13 mouse cellular contexts compared by ENCODE assay signal in the genomic region with DNA sequence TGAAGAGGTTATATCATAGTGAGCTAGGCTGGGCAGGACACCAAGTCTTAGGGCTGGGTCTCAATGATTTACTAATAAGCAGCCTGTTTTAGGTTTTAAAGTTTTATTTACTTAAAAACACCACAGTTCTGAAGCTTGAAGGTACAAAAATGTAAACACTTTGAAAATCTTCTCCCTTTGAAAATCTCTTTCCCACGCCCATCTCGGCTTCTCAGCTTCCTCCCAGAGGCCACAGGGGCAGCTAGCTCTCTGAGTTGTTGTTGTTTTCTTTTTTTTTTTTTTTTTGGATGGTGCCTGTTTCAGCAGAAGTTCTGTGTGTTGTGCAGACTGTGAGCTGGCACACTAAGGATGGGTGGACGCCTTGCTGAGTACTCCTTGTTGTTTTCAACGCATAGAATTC. TPM values are rescaled to one million over a fixed set of nuclear protein-coding genes. Genes with fewer than 3 reads are reported as not detected.
A peak's percentile ranks its signal among the peaks of the same experiment; 100 is the strongest.
DNase-seq lines count a peak whose midpoint lies in the region; ATAC-seq lines count a peak whose summit lies in the region.
"Had no signal": no experiment of that assay in that cellular context is flagged by ENCODE, and none has a peak within 500 bp of the region (broad histone marks: within the 10 kb centered on the region; RNA-seq: fewer than 3 reads in every experiment).

No protein-coding gene starts in this region.

- H3K4me1 ChIP-seq in forebrain, embryonic 13.5 days: peaks cover 15% of the 10 kb centered on the region
- H3K4me1 ChIP-seq in forebrain, embryonic 15.5 days: peaks cover 7% of the 10 kb centered on the region
- peaks cover 11% of the 10 kb centered on the region for H3K4me1 ChIP-seq in kidney, embryonic 15.5 days

- H3K4me3 ChIP-seq in forebrain, embryonic 13.5 days: no peak overlapping the region
- H3K4me3 ChIP-seq in forebrain, embryonic 15.5 days: no peak overlapping the region
- H3K4me3 ChIP-seq in kidney, embryonic 15.5 days (replicated peaks): peak overlapping the region; percentile 60; the same call in 1 of the 2 replicates

- no peak overlapping the region for H3K27ac ChIP-seq in forebrain, embryonic 13.5 days
- no peak overlapping the region for H3K27ac ChIP-seq in forebrain, embryonic 15.5 days (replicated peaks)
- no peak overlapping the region for H3K27ac ChIP-seq in kidney, embryonic 15.5 days

- H3K9ac ChIP-seq in forebrain, embryonic 13.5 days: no peak overlapping the region
- H3K9ac ChIP-seq in forebrain, embryonic 15.5 days (replicated peaks): no peak overlapping the region
- no peak overlapping the region for H3K9ac ChIP-seq in kidney, embryonic 15.5 days
- H3K9ac ChIP-seq: liver, postnatal 0 days had no signal

- ATAC-seq in forebrain, embryonic 13.5 days: no peak
- no peak for ATAC-seq in forebrain, embryonic 15.5 days (replicated peaks)
- no peak for ATAC-seq in kidney, embryonic 15.5 days (replicated peaks; ENCODE audit: low FRiP score)
- ATAC-seq: liver, postnatal 0 days had no signal

- 0 out of 2 replicates have a peak overlapping the region, but pooled peaks have one; percentile 92 for H3K4me2 ChIP-seq in forebrain, embryonic 13.5 days
- H3K4me2 ChIP-seq in forebrain, embryonic 15.5 days (replicated peaks): no peak overlapping the region
- H3K4me2 ChIP-seq in kidney, embryonic 15.5 days: peak overlapping the region; percentile 81

- no peaks in the 10 kb centered on the region for H3K9me3 ChIP-seq in forebrain, embryonic 13.5 days (replicated peaks)
- H3K9me3 ChIP-seq in forebrain, embryonic 15.5 days: no peaks in the 10 kb centered on the region
- no peaks in the 10 kb centered on the region for H3K9me3 ChIP-seq in kidney, embryonic 15.5 days (replicated peaks)

- DNase-seq in kidney, postnatal 10 days: no peak
- peak; percentile 18 for DNase-seq in thymus, postnatal 25 days
- no peak for DNase-seq in thymus, adult 18-20 months
- DNase-seq in adrenal gland, adult 18-20 months (ENCODE audit: low spot score in 2 of 2): no peak
- no peak for DNase-seq in embryo, embryonic 9.5 days (ENCODE audit: extremely low spot score)
- DNase-seq: adrenal gland, adult 8-10 months; heart, postnatal 10 days; left cerebral cortex, postnatal 4 days; liver, postnatal 0 days; right cerebral cortex, postnatal 14 days had no signal

- WGBS in forebrain, embryonic 13.5 days: 66% methylated on average over 4 of the region's 4 CpGs
- WGBS in forebrain, embryonic 15.5 days: 63% methylated on average over 4 of the region's 4 CpGs
- WGBS in kidney, embryonic 15.5 days: 51% methylated on average over 4 of the region's 4 CpGs

- peaks cover 22% of the 10 kb centered on the region for H3K27me3 ChIP-seq in forebrain, embryonic 13.5 days
- no peaks in the 10 kb centered on the region for H3K27me3 ChIP-seq in forebrain, embryonic 15.5 days
- H3K27me3 ChIP-seq in kidney, embryonic 15.5 days: peaks cover 22% of the 10 kb centered on the region

- no peaks in the 10 kb centered on the region for H3K36me3 ChIP-seq in forebrain, embryonic 13.5 days (ENCODE audit: poor library complexity, severe bottlenecking)
- H3K36me3 ChIP-seq in forebrain, embryonic 15.5 days: no peaks in the 10 kb centered on the region
- H3K36me3 ChIP-seq in kidney, embryonic 15.5 days: no peaks in the 10 kb centered on the region

RNA-seq across cellular contexts. Expression of a gene that starts 1.8 kb away (rescaled TPM):
- polyA plus RNA-seq in forebrain, embryonic 13.5 days (2015; fragmentation: Nextera tagmentation; extraction: Ambion mirVana): 3.5 and 3.8 TPM in 2 replicates
- polyA plus RNA-seq in forebrain, embryonic 15.5 days (2015; fragmentation: Nextera tagmentation; extraction: Ambion mirVana): 6.2 and 7.6 TPM in 2 replicates
- 15.9 and 16.1 TPM in 2 replicates for polyA plus RNA-seq in kidney, embryonic 15.5 days (2015; fragmentation: Nextera tagmentation; extraction: Ambion mirVana)
- total RNA-seq in adrenal gland, adult 18-20 months (2021): 10 to 100 TPM; 20.9 to 47.3 TPM
